Mouse (Mus musculus) cerebellum, adult 2 months (tissue): ENCODE measurements around the gene Fli1.

Source experiments
- CTCF ChIP-seq: fragments of 200-500 bp; IDR thresholded peaks from 2 replicates; pipeline ENCODE4 v1.5.1; 2011; ENCODE audit warnings: low read depth, mild to moderate bottlenecking, control low read depth, low read length, moderate library complexity, borderline replicate concordance; ENCODE audit not compliant: insufficient read depth
- POLR2A ChIP-seq: fragments of 200-500 bp; IDR thresholded peaks from 2 replicates; pipeline ENCODE4 v1.6.1; 2011; ENCODE audit warnings: low read length, control low read depth, borderline replicate concordance; ENCODE audit not compliant: insufficient read depth

DNA sequence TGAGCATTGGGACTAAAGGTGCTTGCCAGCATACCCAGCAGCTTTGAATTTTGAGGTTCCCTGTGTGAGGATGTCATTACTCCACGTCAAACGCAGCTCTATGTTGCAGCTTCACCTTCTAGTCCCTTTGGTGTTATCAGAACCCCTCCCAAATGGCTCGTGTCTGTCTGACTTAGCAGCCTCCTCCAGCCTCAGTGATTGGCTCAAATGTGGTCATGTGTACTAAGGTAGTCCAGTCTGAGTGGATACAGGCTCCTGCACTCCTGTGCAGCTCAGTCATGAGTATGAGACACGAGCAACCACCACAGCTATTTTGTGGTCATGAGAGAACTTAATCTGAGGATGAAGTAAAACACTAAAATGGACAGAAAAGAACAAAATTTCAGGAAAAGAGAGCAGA, 31.0 kb upstream of the Fli1 start:
- no peak for TF ChIP-seq CTCF
- TF ChIP-seq POLR2A = no peak
